Mouse (Mus musculus) B cell, adult 62 days (primary cell): ENCODE measurements around the gene Olfr382. TPM values are rescaled to one million over a fixed set of nuclear protein-coding genes. Genes with fewer than 3 reads are reported as not detected.

Experiments used
- total RNA-seq: library from RNA; stranded (reverse); gene quantifications from 4 replicates; pipeline ENCODE4 v1.2.4, GENCODE M21; 2023

Gene Olfr382
- total RNA-seq = not detected in 4 replicates

GRCm38 (mm10) chr11:73517097-73517496 lies at the start of gene Olfr382:
TSS of gene Olfr382 (minus strand) at chr11:73517197.

DNA sequence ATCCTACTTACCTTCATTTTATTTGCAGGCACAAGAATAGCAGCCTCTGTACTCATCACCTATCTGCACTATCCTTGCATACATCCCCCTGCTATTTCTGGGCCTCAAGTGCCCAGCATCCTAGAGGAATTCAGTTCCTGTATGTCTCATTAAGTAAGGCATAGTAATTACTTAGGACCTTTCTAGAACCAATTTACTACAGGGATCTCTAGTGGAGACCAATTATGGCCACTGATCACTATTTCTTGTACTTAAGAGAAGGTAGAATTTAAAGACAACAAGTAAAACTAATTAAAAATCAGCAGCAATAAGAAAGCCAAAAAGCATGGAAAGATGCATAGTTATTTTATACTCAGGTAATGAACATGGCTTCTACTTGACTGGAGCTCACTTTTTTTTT lies 25.5 kb downstream of the Olfr382 start, which contains the start of gene Olfr381:
TSS of gene Olfr381 (minus strand) at position 101 of the 400 bp plus-strand sequence.

Other genes with a start within 250 kb of the Olfr382 start
- not detected in 4 replicates for gene Trpv3, start 249.8 kb downstream of the Olfr382 start, total RNA-seq
- 0.81 TPM in 1 of 4 replicates, not detected in the others for gene Aspa, start 187.6 kb downstream of the Olfr382 start, total RNA-seq
- not detected in 4 replicates for gene Gm49340, start 187.5 kb downstream of the Olfr382 start, total RNA-seq
- not detected in 4 replicates for gene Spata22, start 187.5 kb downstream of the Olfr382 start, total RNA-seq
- not detected in 4 replicates for gene Olfr20, start 166.4 kb downstream of the Olfr382 start, total RNA-seq
- gene Olfr376, start 146.0 kb downstream of the Olfr382 start, total RNA-seq = not detected in 4 replicates
- not detected in 4 replicates for gene Olfr1, start 117.6 kb downstream of the Olfr382 start, total RNA-seq
- gene Olfr378, start 88.7 kb downstream of the Olfr382 start, total RNA-seq = not detected in 4 replicates
- gene Olfr380, start 59.7 kb downstream of the Olfr382 start, total RNA-seq = not detected in 4 replicates
- gene Olfr381, start 25.6 kb downstream of the Olfr382 start, total RNA-seq = not detected in 4 replicates
- gene Olfr385, start 75.8 kb upstream of the Olfr382 start, total RNA-seq = not detected in 4 replicates
- gene Olfr384, start 81.4 kb upstream of the Olfr382 start, total RNA-seq = not detected in 4 replicates
- not detected in 4 replicates for gene Zfp735, start 171.6 kb upstream of the Olfr382 start, total RNA-seq